Mouse (Mus musculus): ENCODE measurements around the gene Lgals4. TPM values are rescaled to one million over a fixed set of nuclear protein-coding genes. Genes with fewer than 3 reads are reported as not detected.

Lgals4 gene
- total and polyA plus RNA-seq, 3 experiments, result 2.1 to 5.1 TPM; not detected in 1

DNA sequence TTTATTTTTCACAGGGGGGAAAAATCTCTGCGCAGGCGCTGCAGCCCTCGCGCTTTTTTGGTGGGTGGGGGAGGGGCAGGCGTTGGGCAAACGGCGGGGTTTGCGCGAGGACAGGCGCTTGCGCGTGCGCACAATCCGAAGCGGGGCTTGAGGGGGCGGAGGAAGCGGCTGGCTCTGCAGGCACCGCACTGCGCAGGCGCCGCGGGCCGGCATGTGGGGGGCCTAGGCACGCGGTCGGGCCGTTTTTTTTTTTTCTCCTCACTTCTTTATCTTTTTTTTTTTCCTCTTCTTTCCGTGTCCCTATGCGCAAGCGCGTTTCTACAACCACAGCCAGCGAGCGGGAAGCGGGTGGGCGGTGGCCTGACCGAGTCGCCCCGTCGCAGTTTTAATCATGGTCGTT, 22.4 kb upstream of the Lgals4 start:
- peaks cover 55% of the 10 kb centered on the region for H3K79me2 ChIP-seq (ENCODE audit: control insufficient read depth, insufficient read depth, low read length, poor library complexity)
- H3K9ac ChIP-seq (ENCODE audit: control insufficient read depth, low read depth, low read length, poor library complexity, severe bottlenecking), result peak overlapping the region; percentile 97
- H3K27me3 ChIP-seq (ENCODE audit: control insufficient read depth in 1 of 2, insufficient read depth in 2 of 2, low read length in 2 of 2), result no peaks in the 10 kb centered on the region
- peak; percentile 97 for DNase-seq (ENCODE audit: low read depth, low spot score)
- peak overlapping the region; percentile 92 for H3K27ac ChIP-seq (ENCODE audit: control insufficient read depth, low read depth, low read length)
- H3K9me3 ChIP-seq (replicated peaks; ENCODE audit: insufficient read depth, low read length), result no peaks in the 10 kb centered on the region
- peaks cover 24 to 45% of the 10 kb centered on the region in 2 experiments for H3K36me3 ChIP-seq (ENCODE audit: control insufficient read depth in 1 of 2, insufficient read depth in 2 of 2, low read length in 2 of 2)
- H3K4me1 ChIP-seq (ENCODE audit: control insufficient read depth in 1 of 2, insufficient read depth in 2 of 2, low read length in 2 of 2), result peaks cover 11 to 51% of the 10 kb centered on the region in 2 experiments
- H3K4me3 ChIP-seq (ENCODE audit: control insufficient read depth in 1 of 2, insufficient read depth in 1 of 2, low read depth in 2 of 2, low read length in 2 of 2), result peak overlapping the region; percentile 68 to 81
- TF ChIP-seq MAX (IDR thresholded peaks at IDR 0.05; ENCODE audit: low read length) (peak; percentile 98), MAZ (IDR thresholded peaks at IDR 0.05; ENCODE audit: low read depth, low read length) (peak; percentile 70; the same call in 1 of the 2 replicates), GATA1 (IDR thresholded peaks at IDR 0.05; ENCODE audit: low read depth, low read length) (peak; percentile 40; the same call in 1 of the 2 replicates), RAD21 (IDR thresholded peaks at IDR 0.05; ENCODE audit: low read depth, low read length) (no peak), ZNF384 (IDR thresholded peaks at IDR 0.05; ENCODE audit: low read depth, low read length) (peak; percentile 100), NRF1 (IDR thresholded peaks at IDR 0.05; ENCODE audit: insufficient read depth, low read depth, low read length, poor library complexity, severe bottlenecking) (peak; percentile 93), NELFE (IDR thresholded peaks at IDR 0.05; ENCODE audit: low read depth, low read length) (no peak), CTCF (IDR thresholded peaks at IDR 0.05 in 2 of 3, conservative IDR thresholded peaks at IDR 0.05 in 1 of 3; ENCODE audit: control insufficient read depth in 1 of 3, insufficient read depth in 1 of 3, low read depth in 2 of 3, low read length in 3 of 3, poor library complexity in 1 of 3, severe bottlenecking in 1 of 3) (no peak), TBP (IDR thresholded peaks at IDR 0.05; ENCODE audit: low read depth, low read length) (peak; percentile 43; the same call in 1 of the 2 replicates), SMC3 (IDR thresholded peaks at IDR 0.05; ENCODE audit: low read depth, low read length) (no peak), USF2 (IDR thresholded peaks at IDR 0.05; ENCODE audit: borderline replicate concordance in 1 of 2, insufficient read depth in 1 of 2, low read depth in 1 of 2, low read length in 2 of 2) (no peak), RCOR1 (IDR thresholded peaks at IDR 0.05; ENCODE audit: low read depth, low read length) (no peak), JUND (IDR thresholded peaks at IDR 0.05; ENCODE audit: low read depth, low read length) (no peak), CHD2 (IDR thresholded peaks at IDR 0.05; ENCODE audit: low read length) (no peak), ZKSCAN1 (IDR thresholded peaks at IDR 0.05; ENCODE audit: low read depth, low read length) (no peak; the same call in 1 of the 2 replicates), POLR2AphosphoS5 (IDR thresholded peaks at IDR 0.05; ENCODE audit: borderline replicate concordance, low read depth, low read length) (no peak), TCF12 (IDR thresholded peaks at IDR 0.05; ENCODE audit: low read depth, low read length) (peak; percentile 52), USF1 (IDR thresholded peaks at IDR 0.05; ENCODE audit: low read depth, low read length) (peak; percentile 71), EP300 (IDR thresholded peaks at IDR 0.05; ENCODE audit: low read depth in 1 of 2, low read length in 2 of 2) (peak in 1 of 2 experiments; percentile 57; a peak in 2 of 4 replicates), ELF1 (IDR thresholded peaks at IDR 0.05; ENCODE audit: low read depth, low read length) (peak; percentile 57; the same call in 1 of the 2 replicates), ZMIZ1 (IDR thresholded peaks at IDR 0.05; ENCODE audit: low read depth, low read length) (peak; percentile 5; the same call in 1 of the 2 replicates), MYB (IDR thresholded peaks at IDR 0.05; ENCODE audit: low read depth, low read length) (no peak; the same call in 1 of the 2 replicates), POLR2AphosphoS2 (IDR thresholded peaks at IDR 0.05; ENCODE audit: low read length) (peak; percentile 72), MXI1 (IDR thresholded peaks at IDR 0.05; ENCODE audit: low read depth, low read length) (peak; percentile 93), POLR2A (IDR thresholded peaks at IDR 0.05; ENCODE audit: control insufficient read depth in 1 of 2, insufficient read depth in 1 of 2, low read depth in 1 of 2, low read length in 2 of 2, poor library complexity in 1 of 2) (peak in 1 of 2 experiments; percentile 55; a peak in 1 of 4 replicates), ETS1 (IDR thresholded peaks at IDR 0.05; ENCODE audit: low read depth, low read length) (peak; percentile 59; the same call in 1 of the 2 replicates), E2F4 (IDR thresholded peaks at IDR 0.05; ENCODE audit: borderline replicate concordance, low read depth, low read length) (peak; percentile 93; the same call in 1 of the 2 replicates), TAL1 (IDR thresholded peaks at IDR 0.05; ENCODE audit: low read length) (no peak), HCFC1 (IDR thresholded peaks at IDR 0.05; ENCODE audit: low read depth, low read length) (peak; percentile 74; the same call in 1 of the 2 replicates), MAFK (IDR thresholded peaks at IDR 0.05; ENCODE audit: borderline replicate concordance, low read depth, low read length) (no peak), UBTF (IDR thresholded peaks at IDR 0.05; ENCODE audit: borderline replicate concordance, insufficient read depth, low read depth, low read length) (no peak), CHD1 (IDR thresholded peaks at IDR 0.05; ENCODE audit: low read depth, low read length) (no peak), GABPA (IDR thresholded peaks at IDR 0.05; ENCODE audit: low read depth, low read length) (no peak), MEF2A (IDR thresholded peaks at IDR 0.05; ENCODE audit: extremely low read depth, insufficient replicate concordance, low read depth, low read length, poor library complexity, severe bottlenecking) (no peak), ZC3H11A (IDR thresholded peaks at IDR 0.05; ENCODE audit: low read depth, low read length) (no peak), KAT2A (conservative IDR thresholded peaks at IDR 0.05; ENCODE audit: low read depth, low read length) (no peak), BHLHE40 (IDR thresholded peaks at IDR 0.05; ENCODE audit: borderline replicate concordance, low read depth, low read length) (peak; percentile 61)
